Mouse (Mus musculus) forebrain, embryonic 13.5 days (tissue): Measurements from ENCODE around the gene Arfgap2. TPM values are rescaled to one million over a fixed set of nuclear protein-coding genes. Genes with fewer than 3 reads are reported as not detected.

ENCODE experiments used
- ATAC-seq: fragments of 200-750 bp; cut with Nextera tagmentation; 2 replicates; pipeline ENCODE4 v1.8.0; 2017
- H3K27ac ChIP-seq: fragments of 300-500 bp; sonication (generic); 2 replicates; pipeline ENCODE4 v1.5.1; 2015; ENCODE audit warnings: inconsistent platforms, mild to moderate bottlenecking, moderate library complexity
- H3K27me3 ChIP-seq: fragments of 300-500 bp; sonication (generic); 2 replicates; pipeline ENCODE4 v1.6.1; 2015; ENCODE audit warnings: mild to moderate bottlenecking, inconsistent platforms
- H3K36me3 ChIP-seq: fragments of 300-500 bp; sonication (generic); 2 replicates; pipeline ENCODE4 v1.6.1; 2015; ENCODE audit warnings: mild to moderate bottlenecking, inconsistent platforms; ENCODE audit not compliant: poor library complexity, severe bottlenecking
- H3K4me1 ChIP-seq: fragments of 300-500 bp; sonication (generic); 2 replicates; pipeline ENCODE4 v1.6.1; 2015; ENCODE audit warnings: inconsistent platforms
- H3K4me2 ChIP-seq: fragments of 300-500 bp; sonication (generic); 2 replicates; pipeline ENCODE4 v1.6.1; 2015; ENCODE audit warnings: inconsistent platforms, mild to moderate bottlenecking, moderate library complexity
- H3K4me3 ChIP-seq: fragments of 300-500 bp; sonication (generic); 2 replicates; pipeline ENCODE4 v1.5.1; 2015; ENCODE audit warnings: mild to moderate bottlenecking, inconsistent platforms
- H3K9ac ChIP-seq: fragments of 300-500 bp; sonication (generic); 2 replicates; pipeline ENCODE4 v1.6.1; 2015; ENCODE audit warnings: mild to moderate bottlenecking, inconsistent platforms
- H3K9me3 ChIP-seq: fragments of 300-500 bp; sonication (generic); replicated peaks from 2 replicates; pipeline ENCODE4 v1.6.1; 2016; ENCODE audit warnings: inconsistent platforms
- WGBS: fragments of 180-500 bp; shearing (Covaris S2); methylation state at CpG from one replicate; pipeline ENCODE4 v1.1.7; 2015; 5-methylcytosine and 5-hydroxymethylcytosine counted together
- polyA plus RNA-seq: library from polyadenylated mRNA; unstranded; fragments of >200 nt; fragmentation: Nextera tagmentation; extraction: Ambion mirVana; gene quantifications from 2 replicates; pipeline ENCODE4 v1.2.1, GENCODE M21; 2015

Arfgap2 gene
- polyA plus RNA-seq, 1 experiment from 2014 or later = 78.4 TPM

GRCm38 (mm10) chr2:91294226-91294625 lies 29.5 kb downstream of the Arfgap2 start:
- Histone ChIP-seq H3K27ac (no peak overlapping the region), H3K4me2 (no peak overlapping the region), H3K9ac (no peak overlapping the region), H3K4me1 (peaks cover 13% of the 10 kb centered on the region), H3K36me3 (no peaks in the 10 kb centered on the region), H3K27me3 (no peaks in the 10 kb centered on the region), H3K4me3 (no peak overlapping the region), H3K9me3 (no peaks in the 10 kb centered on the region)
- WGBS = 93% methylated on average over 3 of the region's 3 CpGs
- no peak for ATAC-seq

GRCm38 (mm10) chr2:91295895-91296294 lies 31.1 kb downstream of the Arfgap2 start:
- no peak overlapping the region for H3K4me3 ChIP-seq
- no peak overlapping the region for H3K9ac ChIP-seq
- no peaks in the 10 kb centered on the region for H3K27me3 ChIP-seq
- ATAC-seq = no peak
- H3K36me3 ChIP-seq = no peaks in the 10 kb centered on the region
- H3K4me1 ChIP-seq = peaks cover 11% of the 10 kb centered on the region
- H3K27ac ChIP-seq = no peak overlapping the region
- 93% methylated on average over 5 of the region's 5 CpGs for WGBS
- no peaks in the 10 kb centered on the region for H3K9me3 ChIP-seq
- H3K4me2 ChIP-seq = no peak overlapping the region

- Histone ChIP-seq H3K9ac (no peak overlapping the region), H3K36me3 (peaks cover 5% of the 10 kb centered on the region; the same call in 1 of the 2 replicates), H3K4me2 (no peak overlapping the region), H3K4me1 (no peaks in the 10 kb centered on the region), H3K4me3 (no peak overlapping the region), H3K27me3 (no peaks in the 10 kb centered on the region), H3K27ac (no peak overlapping the region; the same call in 1 of the 2 replicates), H3K9me3 (no peaks in the 10 kb centered on the region)
- 57% methylated on average over 3 of the region's 3 CpGs for WGBS
- no peak for ATAC-seq
Observed at GRCm38 (mm10) chr2:91299156-91299555, 34.4 kb downstream of the Arfgap2 start.

- ATAC-seq = no peak
- Histone ChIP-seq H3K27ac (no peak overlapping the region), H3K36me3 (peaks cover 7% of the 10 kb centered on the region; the same call in 1 of the 2 replicates), H3K27me3 (no peaks in the 10 kb centered on the region), H3K4me3 (no peak overlapping the region), H3K9me3 (no peaks in the 10 kb centered on the region), H3K9ac (no peak overlapping the region), H3K4me2 (no peak overlapping the region), H3K4me1 (no peaks in the 10 kb centered on the region)
- WGBS = 96% methylated on average over 2 of the region's 2 CpGs
Observed at GRCm38 (mm10) chr2:91300784-91301183, 36.0 kb downstream of the Arfgap2 start.

GRCm38 (mm10) chr2:91301836-91302235 lies 37.1 kb downstream of the Arfgap2 start:
- H3K9me3 ChIP-seq = no peaks in the 10 kb centered on the region
- peaks cover 7% of the 10 kb centered on the region; the same call in 1 of the 2 replicates for H3K36me3 ChIP-seq
- H3K27ac ChIP-seq = no peak overlapping the region
- ATAC-seq = no peak
- WGBS = 87% methylated on average over 2 of the region's 2 CpGs
- H3K4me2 ChIP-seq = no peak overlapping the region
- no peaks in the 10 kb centered on the region for H3K27me3 ChIP-seq
- H3K4me3 ChIP-seq = no peak overlapping the region
- H3K4me1 ChIP-seq = no peaks in the 10 kb centered on the region
- no peak overlapping the region for H3K9ac ChIP-seq

- 88% methylated on average over 3 of the region's 3 CpGs for WGBS
- Histone ChIP-seq H3K4me1 (peaks cover 4% of the 10 kb centered on the region; the same call in 1 of the 2 replicates), H3K9me3 (no peaks in the 10 kb centered on the region), H3K36me3 (peaks cover 7% of the 10 kb centered on the region; the same call in 1 of the 2 replicates), H3K27ac (no peak overlapping the region), H3K4me2 (no peak overlapping the region), H3K9ac (no peak overlapping the region), H3K27me3 (no peaks in the 10 kb centered on the region), H3K4me3 (no peak overlapping the region)
- no peak for ATAC-seq
Observed at GRCm38 (mm10) chr2:91302845-91303244, 38.1 kb downstream of the Arfgap2 start.

GRCm38 (mm10) chr2:91305926-91306325 lies 41.2 kb downstream of the Arfgap2 start:
- Histone ChIP-seq H3K4me2 (no peak overlapping the region), H3K36me3 (peaks cover 7% of the 10 kb centered on the region; the same call in 1 of the 2 replicates), H3K4me3 (no peak overlapping the region), H3K4me1 (peaks cover 4% of the 10 kb centered on the region; the same call in 1 of the 2 replicates), H3K27me3 (no peaks in the 10 kb centered on the region), H3K9ac (no peak overlapping the region), H3K27ac (no peak overlapping the region), H3K9me3 (no peaks in the 10 kb centered on the region)
- 93% methylated on average over 9 of the region's 9 CpGs for WGBS
- ATAC-seq = no peak

- Histone ChIP-seq H3K9ac (no peak overlapping the region), H3K4me1 (peaks cover 4% of the 10 kb centered on the region; the same call in 1 of the 2 replicates), H3K27ac (no peak overlapping the region), H3K9me3 (no peaks in the 10 kb centered on the region), H3K36me3 (peaks cover 7% of the 10 kb centered on the region; the same call in 1 of the 2 replicates), H3K4me2 (no peak overlapping the region), H3K4me3 (no peak overlapping the region), H3K27me3 (no peaks in the 10 kb centered on the region)
- no peak for ATAC-seq
Observed at GRCm38 (mm10) chr2:91306589-91306988, 41.8 kb downstream of the Arfgap2 start.

- Histone ChIP-seq H3K4me3 (no peak overlapping the region), H3K27ac (no peak overlapping the region), H3K4me1 (peaks cover 12% of the 10 kb centered on the region; the same call in 1 of the 2 replicates), H3K9me3 (no peaks in the 10 kb centered on the region), H3K36me3 (peaks cover 4% of the 10 kb centered on the region; the same call in 1 of the 2 replicates), H3K27me3 (no peaks in the 10 kb centered on the region), H3K4me2 (no peak overlapping the region), H3K9ac (no peak overlapping the region)
- no peak for ATAC-seq
- WGBS = 40% methylated on average over 5 of the region's 5 CpGs
Observed at GRCm38 (mm10) chr2:91308680-91309079, 43.9 kb downstream of the Arfgap2 start.

- Histone ChIP-seq H3K9me3 (no peaks in the 10 kb centered on the region), H3K4me3 (no peak overlapping the region), H3K4me2 (no peak overlapping the region), H3K27ac (no peak overlapping the region), H3K36me3 (no peaks in the 10 kb centered on the region), H3K9ac (no peak overlapping the region), H3K27me3 (no peaks in the 10 kb centered on the region), H3K4me1 (peaks cover 12% of the 10 kb centered on the region; the same call in 1 of the 2 replicates)
- ATAC-seq = no peak
- 67% methylated on average over 3 of the region's 3 CpGs for WGBS
Observed at GRCm38 (mm10) chr2:91309546-91309945, 44.8 kb downstream of the Arfgap2 start.

- Histone ChIP-seq H3K36me3 (peaks cover 2% of the 10 kb centered on the region; the same call in 1 of the 2 replicates), H3K27ac (peak overlapping the region; percentile 31; the same call in 1 of the 2 replicates), H3K27me3 (no peaks in the 10 kb centered on the region), H3K4me1 (peaks cover 8% of the 10 kb centered on the region; the same call in 1 of the 2 replicates), H3K4me3 (no peak overlapping the region), H3K9ac (no peak overlapping the region), H3K9me3 (no peaks in the 10 kb centered on the region), H3K4me2 (no peak overlapping the region)
- 49% methylated on average over 10 of the region's 10 CpGs for WGBS
- no peak for ATAC-seq
Observed at GRCm38 (mm10) chr2:91312578-91313311, 48.0 kb downstream of the Arfgap2 start.

GRCm38 (mm10) chr2:91314184-91314583 lies 49.4 kb downstream of the Arfgap2 start:
- Histone ChIP-seq H3K4me3 (no peak overlapping the region), H3K27ac (no peak overlapping the region), H3K27me3 (no peaks in the 10 kb centered on the region), H3K4me2 (no peak overlapping the region), H3K4me1 (peaks cover 8% of the 10 kb centered on the region; the same call in 1 of the 2 replicates), H3K9me3 (no peaks in the 10 kb centered on the region), H3K9ac (no peak overlapping the region), H3K36me3 (peaks cover 2% of the 10 kb centered on the region; the same call in 1 of the 2 replicates)
- WGBS = 94% methylated on average over 7 of the region's 7 CpGs
- no peak for ATAC-seq
